Mouse (Mus musculus) hindbrain, embryonic 11.5 days (tissue): ENCODE measurements around the gene Sipa1l2. TPM values are rescaled to one million over a fixed set of nuclear protein-coding genes. Genes with fewer than 3 reads are reported as not detected.
A peak's percentile ranks its signal among the peaks of the same experiment; 100 is the strongest.

ENCODE experiments used
- ATAC-seq: fragments of 200-750 bp; cut with Nextera tagmentation; 2 replicates; pipeline ENCODE4 v1.8.0; 2017; ENCODE audit warnings: mild to moderate bottlenecking, moderate TSS enrichment, moderate library complexity; ENCODE audit not compliant: low FRiP score
- DNase-seq: peaks from one replicate; pipeline ENCODE4 v3.0.0-alpha.2; 2015; ENCODE audit warnings: low spot score
- H3K27ac ChIP-seq: fragments of 300-500 bp; sonication (generic); 2 replicates; pipeline ENCODE4 v1.5.1; 2014; ENCODE audit warnings: mild to moderate bottlenecking, low read depth, low read length
- H3K27me3 ChIP-seq: fragments of 300-500 bp; sonication (generic); 2 replicates; pipeline ENCODE4 v1.6.1; 2014; ENCODE audit warnings: mild to moderate bottlenecking, low read length, moderate library complexity, mixed read lengths; ENCODE audit not compliant: control insufficient read depth, insufficient read depth
- H3K36me3 ChIP-seq: fragments of 300-500 bp; sonication (generic); 2 replicates; pipeline ENCODE4 v1.6.1; 2014; ENCODE audit warnings: mild to moderate bottlenecking, low read length, moderate library complexity, mixed read lengths; ENCODE audit not compliant: control insufficient read depth, insufficient read depth
- H3K4me1 ChIP-seq: fragments of 300-500 bp; sonication (generic); replicated peaks from 2 replicates; pipeline ENCODE4 v1.6.1; 2014; ENCODE audit warnings: low read length, mixed read lengths; ENCODE audit not compliant: control insufficient read depth, insufficient read depth
- H3K4me2 ChIP-seq: fragments of 300-500 bp; sonication (generic); replicated peaks from 2 replicates; pipeline ENCODE4 v1.6.1; 2014; ENCODE audit warnings: mild to moderate bottlenecking, low read depth, low read length
- H3K4me3 ChIP-seq: fragments of 300-500 bp; sonication (generic); 2 replicates; pipeline ENCODE4 v1.5.1; 2014; ENCODE audit warnings: low read depth, low read length
- H3K9ac ChIP-seq: fragments of 300-500 bp; sonication (generic); 2 replicates; pipeline ENCODE4 v1.6.1; 2014; ENCODE audit warnings: low read depth, low read length
- H3K9me3 ChIP-seq: fragments of 300-500 bp; sonication (generic); 2 replicates; pipeline ENCODE4 v1.6.1; 2016; ENCODE audit warnings: low read length; ENCODE audit not compliant: control insufficient read depth
- WGBS: fragments of 180-500 bp; shearing (Covaris S2); extraction: QIAGEN DNeasy Blood & Tissue Kit; methylation state at CpG from one replicate; pipeline ENCODE4 v1.1.7; 2014; 5-methylcytosine and 5-hydroxymethylcytosine counted together
- polyA plus RNA-seq: library from polyadenylated mRNA; unstranded; fragments of >200 nt; fragmentation: Nextera tagmentation; extraction: Ambion mirVana; gene quantifications from 2 replicates; pipeline ENCODE4 v1.2.1, GENCODE M21; 2014

Sipa1l2 gene
- polyA plus RNA-seq, 1 experiment from 2014 or later: 12.2 TPM

DNA sequence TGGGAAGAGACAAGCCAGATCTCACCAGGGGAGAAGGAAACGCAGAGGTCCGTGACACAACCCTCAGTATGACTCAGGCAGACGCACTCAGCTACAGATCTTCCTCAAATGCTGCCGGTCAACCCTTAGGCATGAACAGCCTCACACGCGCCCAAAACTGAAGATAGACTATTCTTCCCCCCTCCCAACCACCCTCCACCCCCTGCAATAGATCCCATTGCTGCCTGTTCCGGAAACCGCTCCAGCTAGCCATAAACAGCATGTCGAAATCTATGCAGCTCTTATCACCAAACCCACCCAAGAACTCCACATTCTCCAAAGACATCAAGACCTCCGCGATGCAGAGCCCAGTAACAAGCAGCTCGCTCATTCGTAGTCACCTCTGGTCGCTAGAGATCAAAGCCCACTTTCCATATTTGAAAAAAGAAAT is 1.2 kb downstream of the Sipa1l2 start:
- H3K4me2 ChIP-seq: peak overlapping the region; percentile 85
- peak overlapping the region; percentile 24; the same call in 1 of the 2 replicates for H3K9ac ChIP-seq
- no peaks in the 10 kb centered on the region for H3K9me3 ChIP-seq
- H3K27me3 ChIP-seq: no peaks in the 10 kb centered on the region
- no peaks in the 10 kb centered on the region for H3K36me3 ChIP-seq
- H3K27ac ChIP-seq: no peak overlapping the region
- peak overlapping the region; percentile 80 for H3K4me3 ChIP-seq
- ATAC-seq (no peak), DNase-seq (peak; percentile 52)
- 9% methylated on average over 14 of the region's 14 CpGs for WGBS
- H3K4me1 ChIP-seq: no peaks in the 10 kb centered on the region

DNA sequence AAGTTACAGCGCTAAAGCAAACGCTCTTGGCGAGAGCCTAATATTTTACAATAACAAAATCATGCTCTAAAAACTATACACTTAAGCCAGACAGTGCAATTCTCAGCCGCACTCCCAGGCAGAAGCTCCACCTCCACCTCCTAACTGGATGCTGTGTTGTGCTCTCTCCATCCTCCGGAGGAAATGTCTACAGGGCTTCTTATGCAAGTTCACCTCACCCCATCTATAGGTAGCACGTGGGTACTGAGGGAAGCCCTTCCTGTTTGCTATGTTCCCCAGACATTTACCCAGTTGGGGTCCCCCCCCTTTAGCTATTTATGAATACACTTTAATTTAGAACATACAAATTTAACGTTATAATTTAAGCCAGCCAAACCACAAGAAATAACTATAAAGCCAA is 2.0 kb downstream of the Sipa1l2 start:
- H3K9me3 ChIP-seq: no peaks in the 10 kb centered on the region
- no peak overlapping the region for H3K9ac ChIP-seq
- H3K4me2 ChIP-seq: peak overlapping the region; percentile 85; the same call in 1 of the 2 replicates
- WGBS: 66% methylated on average over 7 of the region's 7 CpGs
- H3K4me3 ChIP-seq: peak overlapping the region; percentile 80; the same call in 1 of the 2 replicates
- DNase-seq (no peak), ATAC-seq (no peak)
- no peak overlapping the region for H3K27ac ChIP-seq
- H3K27me3 ChIP-seq: no peaks in the 10 kb centered on the region
- H3K4me1 ChIP-seq: no peaks in the 10 kb centered on the region
- no peaks in the 10 kb centered on the region for H3K36me3 ChIP-seq

- H3K4me2 ChIP-seq: no peak overlapping the region
- 92% methylated on average over 8 of the region's 8 CpGs for WGBS
- H3K4me3 ChIP-seq: no peak overlapping the region
- no peaks in the 10 kb centered on the region for H3K36me3 ChIP-seq
- H3K27me3 ChIP-seq: no peaks in the 10 kb centered on the region
- H3K27ac ChIP-seq: no peak overlapping the region
- ATAC-seq (no peak), DNase-seq (no peak)
- H3K9ac ChIP-seq: no peak overlapping the region
- H3K4me1 ChIP-seq: peaks cover 13% of the 10 kb centered on the region; the same call in 1 of the 2 replicates
- H3K9me3 ChIP-seq: no peaks in the 10 kb centered on the region
Measured at GRCm38 (mm10) chr8:125562878-125563277, 6.7 kb downstream of the Sipa1l2 start.

GRCm38 (mm10) chr8:125560825-125561490 is 8.7 kb downstream of the Sipa1l2 start:
- Histone ChIP-seq H3K27me3 (no peaks in the 10 kb centered on the region), H3K36me3 (no peaks in the 10 kb centered on the region), H3K9ac (no peak overlapping the region), H3K4me1 (peaks cover 16% of the 10 kb centered on the region; the same call in 1 of the 2 replicates), H3K4me2 (no peak overlapping the region), H3K27ac (no peak overlapping the region), H3K4me3 (no peak overlapping the region), H3K9me3 (no peaks in the 10 kb centered on the region)
- ATAC-seq (no peak), DNase-seq (no peak)
- 63% methylated on average over 11 of the region's 11 CpGs for WGBS

DNA sequence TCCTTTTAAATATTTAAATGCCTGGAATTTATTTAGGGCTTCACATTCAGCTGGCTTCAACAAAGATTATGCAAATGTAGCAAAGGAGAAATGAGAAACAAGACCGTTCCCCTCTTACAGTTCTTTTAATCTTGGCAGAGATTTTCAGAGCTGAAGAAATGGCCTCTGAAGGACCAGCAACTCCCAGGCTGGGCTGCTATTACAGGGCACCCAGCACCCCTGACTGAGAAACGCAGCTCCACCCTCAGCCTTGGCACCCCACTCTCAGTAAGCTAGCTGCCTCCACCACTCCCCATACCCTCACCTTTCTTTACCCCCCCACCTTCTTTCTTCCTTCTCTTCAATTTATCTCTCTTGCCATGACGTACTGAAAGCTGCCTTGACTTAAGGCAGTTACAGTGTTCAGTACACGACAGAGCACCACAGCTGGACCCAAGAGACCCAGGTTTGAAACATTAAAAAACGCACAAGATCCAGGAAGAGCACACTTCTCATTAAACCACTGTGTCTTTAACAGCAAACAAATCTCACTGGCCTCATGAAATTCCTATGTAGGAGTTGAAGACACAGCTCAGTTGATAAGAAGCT is 10.4 kb downstream of the Sipa1l2 start:
- 64% methylated on average over 5 of the region's 5 CpGs for WGBS
- no peaks in the 10 kb centered on the region for H3K27me3 ChIP-seq
- H3K9me3 ChIP-seq: no peaks in the 10 kb centered on the region
- ATAC-seq (peak; percentile 50; the same call in 1 of the 2 replicates), DNase-seq (no peak)
- peaks cover 16% of the 10 kb centered on the region; the same call in 1 of the 2 replicates for H3K4me1 ChIP-seq
- peak overlapping the region; percentile 58; the same call in 1 of the 2 replicates for H3K27ac ChIP-seq
- H3K4me3 ChIP-seq: no peak overlapping the region
- no peaks in the 10 kb centered on the region for H3K36me3 ChIP-seq
- 0 out of 2 replicates have a peak overlapping the region, but pooled peaks have one; percentile 12 for H3K4me2 ChIP-seq
- H3K9ac ChIP-seq: peak overlapping the region; percentile 16

- Histone ChIP-seq H3K9me3 (no peaks in the 10 kb centered on the region), H3K27ac (peak overlapping the region; percentile 65; the same call in 1 of the 2 replicates), H3K4me3 (no peak overlapping the region), H3K27me3 (no peaks in the 10 kb centered on the region), H3K4me2 (0 out of 2 replicates have a peak overlapping the region, but pooled peaks have one; percentile 12), H3K36me3 (no peaks in the 10 kb centered on the region), H3K9ac (peak overlapping the region; percentile 16; the same call in 1 of the 2 replicates), H3K4me1 (peaks cover 16% of the 10 kb centered on the region; the same call in 1 of the 2 replicates)
- 44% methylated on average over 23 of the region's 23 CpGs for WGBS
- peak; percentile 79 for ATAC-seq
- peak; percentile 81 for DNase-seq
Measured at GRCm38 (mm10) chr8:125558109-125559065, 11.2 kb downstream of the Sipa1l2 start.

GRCm38 (mm10) chr8:125557391-125558108 is 12.1 kb downstream of the Sipa1l2 start:
- no peak overlapping the region for H3K9ac ChIP-seq
- H3K4me3 ChIP-seq: no peak overlapping the region
- H3K4me1 ChIP-seq: peaks cover 16% of the 10 kb centered on the region; the same call in 1 of the 2 replicates
- no peaks in the 10 kb centered on the region for H3K36me3 ChIP-seq
- ATAC-seq (no peak), DNase-seq (no peak)
- no peak overlapping the region for H3K4me2 ChIP-seq
- no peaks in the 10 kb centered on the region for H3K9me3 ChIP-seq
- no peak overlapping the region for H3K27ac ChIP-seq
- H3K27me3 ChIP-seq: no peaks in the 10 kb centered on the region
- 75% methylated on average over 10 of the region's 10 CpGs for WGBS

GRCm38 (mm10) chr8:125556706-125557105 is 12.9 kb downstream of the Sipa1l2 start:
- H3K9me3 ChIP-seq: no peaks in the 10 kb centered on the region
- no peak for DNase-seq
- H3K36me3 ChIP-seq: no peaks in the 10 kb centered on the region
- no peak for ATAC-seq
- H3K4me3 ChIP-seq: no peak overlapping the region
- H3K27me3 ChIP-seq: no peaks in the 10 kb centered on the region
- 91% methylated on average over 5 of the region's 5 CpGs for WGBS
- no peak overlapping the region for H3K4me2 ChIP-seq
- H3K4me1 ChIP-seq: peaks cover 16% of the 10 kb centered on the region; the same call in 1 of the 2 replicates
- no peak overlapping the region for H3K9ac ChIP-seq
- no peak overlapping the region for H3K27ac ChIP-seq
